Mouse (Mus musculus): Measurements from ENCODE around the gene Tex13a.

Gene Tex13a

GRCm38 (mm10) chrX:138209480-138209879 lies at the start of gene Tex13a:
Tex13a (minus strand) TSS chrX:138209580.
- DNase-seq = no peak

- no peak for DNase-seq
These were observed 25.2 kb upstream of the Tex13a start for GRCm38 (mm10) chrX:138234626-138235025.

- no peak for DNase-seq
These were observed 39.2 kb downstream of the Tex13a start for GRCm38 (mm10) chrX:138170146-138170545.

All from thymus, postnatal 36 days (tissue).